Mouse (Mus musculus): ENCODE results near the gene Glod5.

GRCm38 (mm10) chrX:8000546-8001192, 17.6 kb downstream of the Glod5 start:
- TF ChIP-seq CTCF (IDR thresholded peaks at IDR 0.05; ENCODE audit: low read depth), result no peak
- TF ChIP-seq EP300 (IDR thresholded peaks at IDR 0.05; ENCODE audit: low read depth), result no peak

Measured in heart, postnatal 0 days (tissue).